Mouse (Mus musculus): ENCODE measurements at regions not wholly inside any gene's neighbourhood (a gene's known extent, or its start where the extent isn't known, plus 50 kb on each side); places are given as distances from the start of the nearest gene placed in this dataset.

GRCm38 (mm10) chr12:46636888-46637287 is 181.8 kb downstream of the Nova1 start:
- DNase-seq = no peak

- DNase-seq = peak; percentile 3 to 20
These were observed 183.5 kb downstream of the Nova1 start for GRCm38 (mm10) chr12:46635125-46635772.

- peak in 1 of 2 experiments; percentile 5 for DNase-seq
These were observed 184.0 kb downstream of the Nova1 start for GRCm38 (mm10) chr12:46634771-46635124.

- peak in 1 of 2 experiments; percentile 5 for DNase-seq
These were observed 186.3 kb downstream of the Nova1 start for GRCm38 (mm10) chr12:46632384-46632783.

- DNase-seq = no peak
These were observed 191.4 kb downstream of the Nova1 start for GRCm38 (mm10) chr12:46627320-46627719.

GRCm38 (mm10) chr12:46611439-46611838 is 207.3 kb downstream of the Nova1 start:
- no peak for DNase-seq

- DNase-seq = peak in 1 of 2 experiments; percentile 4
These were observed 209.0 kb downstream of the Nova1 start for GRCm38 (mm10) chr12:46609580-46610311.

GRCm38 (mm10) chr12:46608290-46608910 is 210.3 kb downstream of the Nova1 start:
- no peak for DNase-seq

- DNase-seq = no peak
These were observed 221.5 kb downstream of the Nova1 start for GRCm38 (mm10) chr12:46597200-46597599.

- DNase-seq = no peak
These were observed 250.1 kb downstream of the Nova1 start for GRCm38 (mm10) chr12:46568665-46569064.

- no peak for DNase-seq
These were observed 252.4 kb downstream of the Nova1 start for GRCm38 (mm10) chr12:46566324-46566723.

GRCm38 (mm10) chr12:46520942-46521341 is 297.8 kb downstream of the Nova1 start:
- no peak for DNase-seq

- DNase-seq = peak in 1 of 2 experiments; percentile 9
These were observed 310.9 kb downstream of the Nova1 start for GRCm38 (mm10) chr12:46507829-46508228.

GRCm38 (mm10) chr12:46492465-46492864 is 326.3 kb downstream of the Nova1 start:
- DNase-seq = no peak

- DNase-seq = no peak
These were observed 367.8 kb downstream of the Nova1 start for GRCm38 (mm10) chr12:46450888-46451287.

GRCm38 (mm10) chr12:46444644-46445313 is 373.9 kb downstream of the Nova1 start:
- no peak for DNase-seq

GRCm38 (mm10) chr12:46419591-46419990 is 399.1 kb downstream of the Nova1 start:
- DNase-seq = no peak

GRCm38 (mm10) chr12:46418990-46419389 is 399.7 kb downstream of the Nova1 start:
- no peak for DNase-seq

- no peak for DNase-seq
These were observed 401.8 kb downstream of the Nova1 start for GRCm38 (mm10) chr12:46416765-46417404.

- DNase-seq = no peak
These were observed 402.5 kb downstream of the Nova1 start for GRCm38 (mm10) chr12:46416250-46416649.

GRCm38 (mm10) chr12:46405674-46406073 is 413.1 kb downstream of the Nova1 start:
- no peak for DNase-seq

GRCm38 (mm10) chr12:46399653-46399975 is 419.1 kb downstream of the Nova1 start:
- no peak for DNase-seq
